Mouse (Mus musculus) layer of hippocampus, adult 11-12 months (tissue): ENCODE results near the gene Rps6kb2.

Source experiments
- DNase-seq: peaks from one replicate; pipeline ENCODE4 v3.0.0; 2022; ENCODE audit warnings: low spot score

Gene Rps6kb2

GRCm38 (mm10) chr19:4162646-4163542, at the start of gene Rps6kb2:
Gene Rps6kb2 (minus strand): TSS chr19:4163354.
- peak; percentile 98 for DNase-seq

- no peak for DNase-seq
These were observed 48.9 kb upstream of the Rps6kb2 start for GRCm38 (mm10) chr19:4211891-4212588.

- no peak for DNase-seq
These were observed 45.4 kb upstream of the Rps6kb2 start for GRCm38 (mm10) chr19:4208563-4208962.

GRCm38 (mm10) chr19:4206971-4207370, 43.8 kb upstream of the Rps6kb2 start:
- DNase-seq: peak; percentile 81

- DNase-seq: no peak
These were observed 41.7 kb upstream of the Rps6kb2 start for GRCm38 (mm10) chr19:4204889-4205288.

GRCm38 (mm10) chr19:4203604-4204326, 40.6 kb upstream of the Rps6kb2 start:
- DNase-seq: no peak

- no peak for DNase-seq
These were observed 40.0 kb upstream of the Rps6kb2 start for GRCm38 (mm10) chr19:4203148-4203547.

GRCm38 (mm10) chr19:4202149-4202548, 39.0 kb upstream of the Rps6kb2 start:
- no peak for DNase-seq

GRCm38 (mm10) chr19:4201291-4201909, 38.2 kb upstream of the Rps6kb2 start, which contains the start of gene Rad9a:
Gene Rad9a (minus strand): TSS chr19:4201662.
- DNase-seq: peak; percentile 98

- DNase-seq: no peak
These were observed 34.0 kb upstream of the Rps6kb2 start for GRCm38 (mm10) chr19:4197180-4197579.

- no peak for DNase-seq
These were observed 33.4 kb upstream of the Rps6kb2 start for GRCm38 (mm10) chr19:4196548-4196947.

GRCm38 (mm10) chr19:4196048-4196447, 32.9 kb upstream of the Rps6kb2 start:
- no peak for DNase-seq

- DNase-seq: no peak
These were observed 31.9 kb upstream of the Rps6kb2 start for GRCm38 (mm10) chr19:4194776-4195650.

- DNase-seq: no peak
These were observed 31.0 kb upstream of the Rps6kb2 start for GRCm38 (mm10) chr19:4194021-4194724.

GRCm38 (mm10) chr19:4193129-4193528, 30.0 kb upstream of the Rps6kb2 start:
- no peak for DNase-seq

GRCm38 (mm10) chr19:4192251-4192985, 29.3 kb upstream of the Rps6kb2 start:
- no peak for DNase-seq

GRCm38 (mm10) chr19:4191528-4192250, 28.5 kb upstream of the Rps6kb2 start, which contains the start of gene Ppp1ca:
Gene Ppp1ca (plus strand): TSS chr19:4192065.
- DNase-seq: peak; percentile 91

GRCm38 (mm10) chr19:4190831-4191334, 27.7 kb upstream of the Rps6kb2 start, which contains the start of gene Tbc1d10c:
Gene Tbc1d10c (minus strand): TSS chr19:4191284.
- no peak for DNase-seq
